Mouse (Mus musculus) lung, postnatal 0 days (tissue): ENCODE measurements around the gene Gm6337.
"Not testable (repeated sequence)": the region's sequence is repeated elsewhere in the genome, so short reads cannot be mapped to it uniquely, and the experiment has no call there.

ENCODE experiments used
- CTCF ChIP-seq: IDR thresholded peaks from 2 replicates; pipeline ENCODE4 v1.5.1; 2016; ENCODE audit warnings: antibody characterized with exemption, mild to moderate bottlenecking
- EP300 ChIP-seq: IDR thresholded peaks from 2 replicates; pipeline ENCODE4 v1.6.1; 2016; ENCODE audit warnings: antibody characterized with exemption, mild to moderate bottlenecking, control low read depth

DNA sequence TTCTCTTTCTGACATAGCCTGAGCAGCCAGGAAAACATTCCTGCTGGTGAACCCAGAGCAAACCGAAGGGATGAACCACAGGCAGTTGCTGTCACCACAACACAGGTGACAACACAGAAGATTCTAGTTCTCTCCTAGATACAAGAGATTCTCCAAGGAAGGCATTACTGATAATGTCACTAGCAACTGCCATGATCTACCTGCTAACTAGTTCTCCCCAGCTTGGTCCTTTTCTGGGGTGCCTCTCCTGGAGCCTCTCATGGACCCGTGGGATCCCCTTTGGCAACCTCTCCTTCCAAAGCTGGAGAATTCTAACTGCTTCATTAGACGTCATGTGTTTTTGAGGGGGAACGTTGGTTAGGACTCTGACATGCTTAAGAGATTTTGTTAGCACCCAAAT lies at the start of gene Gm6337:
- not testable (repeated sequence) for TF ChIP-seq CTCF, EP300
